12 mouse cellular contexts compared by ENCODE assay signal in the genomic region with DNA sequence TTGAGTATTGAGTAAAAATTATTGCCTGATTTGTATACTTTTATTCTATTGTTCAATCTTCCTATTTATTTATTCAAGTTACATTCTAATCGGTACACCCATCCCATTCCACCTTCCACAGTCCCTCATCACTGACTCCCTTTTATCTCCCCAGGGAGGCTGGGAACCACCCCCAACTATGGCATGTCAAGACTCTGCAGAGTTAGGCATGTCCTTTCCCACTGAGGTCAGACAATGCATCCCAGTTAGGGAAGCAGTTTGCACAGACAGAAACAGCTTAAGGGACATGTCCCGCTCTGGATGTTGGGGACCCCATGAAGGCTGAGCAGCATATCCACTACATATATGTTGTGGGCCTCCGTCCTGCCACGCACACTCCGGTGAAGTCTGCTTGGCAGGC.
"Had no signal": no experiment of that assay in that cellular context is flagged by ENCODE, and none has a peak within 500 bp of the region (broad histone marks: within the 10 kb centered on the region; RNA-seq: fewer than 3 reads in every experiment).

No protein-coding gene starts in this region.

- DNase-seq: retina, postnatal 1 day; right cerebral cortex, adult 18-20 months; right cerebral cortex, postnatal 14 days; right cerebral cortex, postnatal 25 days; right cerebral cortex, postnatal 4 days; spleen, adult 18-20 months; thymus, adult 18-20 months; thymus, adult 2 months; thymus, postnatal 14 days; thymus, postnatal 25 days; thymus, postnatal 36 days; thymus, postnatal 4 days had no signal
